Mouse (Mus musculus) adrenal gland, adult (tissue): Measurements from ENCODE around the gene Knop1.
A peak's percentile ranks its signal among the peaks of the same experiment; 100 is the strongest.

Experiments
- DNase-seq, 2 experiments: peaks; one replicate each; pipeline ENCODE4 v3.0.0; 2022 to 2023; ENCODE audit warnings: low spot score in 1 of 2; ENCODE audit not compliant: inconsistent age in 2 of 2

Gene Knop1

GRCm38 (mm10) chr7:118849543-118850250 is 6.4 kb downstream of the Knop1 start:
- peak; percentile 29 to 73 for DNase-seq

- peak; percentile 73 to 88 for DNase-seq
Measured at GRCm38 (mm10) chr7:118848796-118849195, 7.3 kb downstream of the Knop1 start.

GRCm38 (mm10) chr7:118846329-118846728 is 9.7 kb downstream of the Knop1 start:
- peak in 1 of 2 experiments; percentile 71 for DNase-seq

GRCm38 (mm10) chr7:118845141-118845540 is 10.9 kb downstream of the Knop1 start:
- DNase-seq: peak in 1 of 2 experiments; percentile 45

- no peak for DNase-seq
Measured at GRCm38 (mm10) chr7:118842938-118843337, 13.1 kb downstream of the Knop1 start.

- DNase-seq: peak; percentile 48 to 81
Measured at GRCm38 (mm10) chr7:118841796-118842195, 14.3 kb downstream of the Knop1 start.

- DNase-seq: peak in 1 of 2 experiments; percentile 69
Measured at GRCm38 (mm10) chr7:118841030-118841745, 14.9 kb downstream of the Knop1 start.

- DNase-seq: no peak
Measured at GRCm38 (mm10) chr7:118837901-118838300, 18.2 kb downstream of the Knop1 start.

GRCm38 (mm10) chr7:118827975-118828416 is 28.1 kb downstream of the Knop1 start:
- DNase-seq: peak; percentile 55 to 79

- DNase-seq: no peak
Measured at GRCm38 (mm10) chr7:118824451-118824850, 31.6 kb downstream of the Knop1 start.

GRCm38 (mm10) chr7:118821887-118822556 is 34.0 kb downstream of the Knop1 start:
- no peak for DNase-seq

- DNase-seq: no peak
Measured at GRCm38 (mm10) chr7:118821356-118821755, 34.7 kb downstream of the Knop1 start.

GRCm38 (mm10) chr7:118819666-118820065 is 36.4 kb downstream of the Knop1 start:
- no peak for DNase-seq

GRCm38 (mm10) chr7:118817741-118818140 is 38.3 kb downstream of the Knop1 start:
- DNase-seq: no peak

- no peak for DNase-seq
Measured at GRCm38 (mm10) chr7:118816275-118816674, 39.8 kb downstream of the Knop1 start.

- DNase-seq: no peak
Measured at GRCm38 (mm10) chr7:118813592-118813991, 42.5 kb downstream of the Knop1 start.

GRCm38 (mm10) chr7:118811407-118812106 is 44.5 kb downstream of the Knop1 start:
- no peak for DNase-seq

GRCm38 (mm10) chr7:118807899-118808298 is 48.2 kb downstream of the Knop1 start:
- no peak for DNase-seq

- no peak for DNase-seq
Measured at GRCm38 (mm10) chr7:118806631-118807411, 49.2 kb downstream of the Knop1 start.

- no peak for DNase-seq
Measured at GRCm38 (mm10) chr7:118803425-118803824, 52.6 kb downstream of the Knop1 start.
